Comparison of ENCODE assay signal across 24 mouse cellular contexts in genomic region chr1:155423801-155424200, GRCm38 (mm10). TPM values are rescaled to one million over a fixed set of nuclear protein-coding genes. Genes with fewer than 3 reads are reported as not detected.
DNase-seq lines count a peak whose midpoint lies in the region; ATAC-seq lines count a peak whose summit lies in the region.
"Had no signal": no experiment of that assay in that cellular context is flagged by ENCODE, and none has a peak within 500 bp of the region (broad histone marks: within the 10 kb centered on the region; RNA-seq: fewer than 3 reads in every experiment).

No protein-coding gene starts in this region.

- no peaks in the 10 kb centered on the region for H3K9me3 ChIP-seq in heart, embryonic 12.5 days (replicated peaks)
- H3K9me3 ChIP-seq: embryonic facial prominence, embryonic 13.5 days; embryonic facial prominence, embryonic 15.5 days; forebrain, embryonic 13.5 days; forebrain, embryonic 15.5 days; G1E had no signal

- ATAC-seq in heart, embryonic 12.5 days (ENCODE audit: insufficient number of reproducible peaks, low FRiP score) = no peak
- ATAC-seq: CD4-positive, CD25-positive, alpha-beta regulatory T cell, adult 4 months; forebrain, embryonic 13.5 days; forebrain, embryonic 15.5 days; forebrain, postnatal 0 days had no signal

- no peak overlapping the region for H3K4me3 ChIP-seq in heart, embryonic 12.5 days
- H3K4me3 ChIP-seq: embryonic facial prominence, embryonic 13.5 days; embryonic facial prominence, embryonic 15.5 days; erythroblast, embryonic 14.5 days; forebrain, embryonic 13.5 days; forebrain, embryonic 15.5 days had no signal

- H3K36me3 ChIP-seq in heart, embryonic 12.5 days = no peaks in the 10 kb centered on the region
- H3K36me3 ChIP-seq: embryonic facial prominence, embryonic 13.5 days; embryonic facial prominence, embryonic 15.5 days; forebrain, embryonic 15.5 days; G1E had no signal

- no peaks in the 10 kb centered on the region for H3K27me3 ChIP-seq in heart, embryonic 12.5 days (replicated peaks)
- H3K27me3 ChIP-seq: CH12.LX; embryonic facial prominence, embryonic 13.5 days; embryonic facial prominence, embryonic 15.5 days; forebrain, embryonic 13.5 days; forebrain, embryonic 15.5 days had no signal

- no peak overlapping the region for H3K9ac ChIP-seq in heart, embryonic 12.5 days
- H3K9ac ChIP-seq: embryonic facial prominence, embryonic 13.5 days; embryonic facial prominence, embryonic 15.5 days; forebrain, embryonic 13.5 days; forebrain, embryonic 15.5 days; forebrain, postnatal 0 days had no signal

- no peak overlapping the region for H3K4me2 ChIP-seq in heart, embryonic 12.5 days
- H3K4me2 ChIP-seq: embryonic facial prominence, embryonic 13.5 days; embryonic facial prominence, embryonic 15.5 days; forebrain, embryonic 13.5 days; forebrain, embryonic 15.5 days had no signal

- peak; percentile 54 to 82 for DNase-seq in adrenal gland, adult (ENCODE audit: inconsistent age in 2 of 2, low spot score in 1 of 2)
- no peak for DNase-seq in adrenal gland, adult 18-20 months (ENCODE audit: low spot score in 2 of 2)
- peak; percentile 54 for DNase-seq in heart, adult 11 months
- peak; percentile 50 for DNase-seq in adrenal gland, postnatal 14 days
- peak; percentile 24 to 61 for DNase-seq in adrenal gland, postnatal 36 days
- DNase-seq in Muller cell, postnatal 12 days (ENCODE audit: inconsistent ontology term) = no peak
- no peak for DNase-seq in lung, postnatal 25 days (ENCODE audit: low spot score)
- DNase-seq: B cell, adult 2 months; cerebellum, adult 18-20 months; cerebellum, adult 8-10 months; cerebellum, adult 9-11 months; cerebellum, postnatal 14 days; cerebellum, postnatal 36 days; embryo, embryonic 11 days; forebrain, postnatal 0 days had no signal

- H3K27ac ChIP-seq in heart, embryonic 12.5 days (ENCODE audit: poor library complexity, severe bottlenecking) = no peak overlapping the region
- H3K27ac ChIP-seq: embryonic facial prominence, embryonic 13.5 days; embryonic facial prominence, embryonic 15.5 days; forebrain, embryonic 13.5 days; forebrain, embryonic 15.5 days had no signal

- WGBS in heart, embryonic 12.5 days = 70% methylated on average over 4 of the region's 4 CpGs

- peaks cover 3% of the 10 kb centered on the region for H3K4me1 ChIP-seq in heart, embryonic 12.5 days (replicated peaks)
- H3K4me1 ChIP-seq: embryonic facial prominence, embryonic 13.5 days; embryonic facial prominence, embryonic 15.5 days had no signal

RNA-seq across cellular contexts. Expression of gene Xpr1, which starts 6.6 kb away (rescaled TPM):
- 10 to 100 TPM; 31.6 to 43.2 TPM for total RNA-seq in adrenal gland, adult 18-20 months (2021)
- 13.0 and 13.2 TPM in 2 replicates for polyA plus RNA-seq in heart, embryonic 12.5 days (2016; fragmentation: Nextera tagmentation; extraction: Ambion mirVana)
- 40.9 and 41.8 TPM in 2 replicates for total RNA-seq in adrenal gland, postnatal 14 days (2021)
- total RNA-seq in adrenal gland, postnatal 36 days (2021) = 10 to 100 TPM; 43.5 to 49.2 TPM

Comparison
In these comparisons a context has a peak if more than half of its experiments do, and no peak if none do; other contexts are left out.
1. DNase-seq: peak in adrenal gland, adult (2 of 2), heart, adult 11 months (single experiment), adrenal gland, postnatal 14 days (single experiment) and adrenal gland, postnatal 36 days (2 of 2); none in adrenal gland, adult 18-20 months (0 of 2), Muller cell, postnatal 12 days (single experiment) and lung, postnatal 25 days (single experiment).